Mouse (Mus musculus): ENCODE measurements at regions not wholly inside any gene's neighbourhood (a gene's known extent, or its start where the extent isn't known, plus 50 kb on each side); places are given as distances from the start of the nearest gene placed in this dataset.

- Histone ChIP-seq H3K4me1 (ENCODE audit: control insufficient read depth, insufficient read depth, low read length) (peaks cover 25% of the 10 kb centered on the region), H3K27me3 (ENCODE audit: control insufficient read depth, insufficient read depth, low read length) (no peaks in the 10 kb centered on the region), H3K27ac (replicated peaks; ENCODE audit: low read depth, low read length) (no peak overlapping the region), H3K4me2 (ENCODE audit: low read length) (no peak overlapping the region), H3K4me3 (replicated peaks; ENCODE audit: low read depth, low read length) (no peak overlapping the region), H3K9ac (replicated peaks; ENCODE audit: low read length) (no peak overlapping the region), H3K36me3 (ENCODE audit: control insufficient read depth, insufficient read depth, low read length) (no peaks in the 10 kb centered on the region), H3K9me3 (ENCODE audit: control insufficient read depth, low read length) (no peaks in the 10 kb centered on the region)
- peak; percentile 37 for DNase-seq
- ATAC-seq (ENCODE audit: low FRiP score, low TSS enrichment): no peak
- WGBS: 52% methylated on average over 11 of the region's 11 CpGs
Measured at GRCm38 (mm10) chr3:137156250-137156975, 184.5 kb upstream of the Emcn start.

GRCm38 (mm10) chr3:137189035-137189434 lies 151.8 kb upstream of the Emcn start:
- no peak for DNase-seq
- 33% methylated on average over 1 of the region's 1 CpGs for WGBS
- Histone ChIP-seq H3K4me3 (replicated peaks; ENCODE audit: low read depth, low read length) (no peak overlapping the region), H3K9me3 (ENCODE audit: control insufficient read depth, low read length) (no peaks in the 10 kb centered on the region), H3K27ac (replicated peaks; ENCODE audit: low read depth, low read length) (no peak overlapping the region), H3K36me3 (ENCODE audit: control insufficient read depth, insufficient read depth, low read length) (no peaks in the 10 kb centered on the region), H3K27me3 (ENCODE audit: control insufficient read depth, insufficient read depth, low read length) (no peaks in the 10 kb centered on the region), H3K9ac (replicated peaks; ENCODE audit: low read length) (no peak overlapping the region), H3K4me2 (ENCODE audit: low read length) (no peak overlapping the region), H3K4me1 (ENCODE audit: control insufficient read depth, insufficient read depth, low read length) (no peaks in the 10 kb centered on the region)
- ATAC-seq (ENCODE audit: low FRiP score, low TSS enrichment): no peak

- H3K27me3 ChIP-seq (ENCODE audit: control insufficient read depth, insufficient read depth, low read length): no peaks in the 10 kb centered on the region
- H3K4me2 ChIP-seq (ENCODE audit: low read length): no peak overlapping the region
- no peaks in the 10 kb centered on the region for H3K9me3 ChIP-seq (ENCODE audit: control insufficient read depth, low read length)
- no peak overlapping the region for H3K27ac ChIP-seq (replicated peaks; ENCODE audit: low read depth, low read length)
- no peaks in the 10 kb centered on the region for H3K36me3 ChIP-seq (ENCODE audit: control insufficient read depth, insufficient read depth, low read length)
- 86% methylated on average over 5 of the region's 5 CpGs for WGBS
- no peaks in the 10 kb centered on the region for H3K4me1 ChIP-seq (ENCODE audit: control insufficient read depth, insufficient read depth, low read length)
- no peak for DNase-seq
- ATAC-seq (ENCODE audit: low FRiP score, low TSS enrichment): no peak
- no peak overlapping the region for H3K9ac ChIP-seq (replicated peaks; ENCODE audit: low read length)
- H3K4me3 ChIP-seq (replicated peaks; ENCODE audit: low read depth, low read length): no peak overlapping the region
Measured at GRCm38 (mm10) chr3:137190489-137190888, 150.4 kb upstream of the Emcn start.

GRCm38 (mm10) chr3:137191009-137191408 lies 149.9 kb upstream of the Emcn start:
- H3K4me1 ChIP-seq (ENCODE audit: control insufficient read depth, insufficient read depth, low read length): no peaks in the 10 kb centered on the region
- WGBS: 90% methylated on average over 4 of the region's 4 CpGs
- H3K27ac ChIP-seq (replicated peaks; ENCODE audit: low read depth, low read length): no peak overlapping the region
- no peak overlapping the region for H3K9ac ChIP-seq (replicated peaks; ENCODE audit: low read length)
- DNase-seq (no peak), ATAC-seq (ENCODE audit: low FRiP score, low TSS enrichment) (no peak)
- H3K9me3 ChIP-seq (ENCODE audit: control insufficient read depth, low read length): no peaks in the 10 kb centered on the region
- no peak overlapping the region for H3K4me2 ChIP-seq (ENCODE audit: low read length)
- H3K36me3 ChIP-seq (ENCODE audit: control insufficient read depth, insufficient read depth, low read length): no peaks in the 10 kb centered on the region
- no peaks in the 10 kb centered on the region for H3K27me3 ChIP-seq (ENCODE audit: control insufficient read depth, insufficient read depth, low read length)
- H3K4me3 ChIP-seq (replicated peaks; ENCODE audit: low read depth, low read length): no peak overlapping the region

GRCm38 (mm10) chr3:137193873-137194272 lies 147.0 kb upstream of the Emcn start:
- ATAC-seq (ENCODE audit: low FRiP score, low TSS enrichment) (no peak), DNase-seq (no peak)
- Histone ChIP-seq H3K27ac (replicated peaks; ENCODE audit: low read depth, low read length) (no peak overlapping the region), H3K4me3 (replicated peaks; ENCODE audit: low read depth, low read length) (no peak overlapping the region), H3K27me3 (ENCODE audit: control insufficient read depth, insufficient read depth, low read length) (no peaks in the 10 kb centered on the region), H3K9ac (replicated peaks; ENCODE audit: low read length) (no peak overlapping the region), H3K4me2 (ENCODE audit: low read length) (no peak overlapping the region), H3K9me3 (ENCODE audit: control insufficient read depth, low read length) (no peaks in the 10 kb centered on the region), H3K36me3 (ENCODE audit: control insufficient read depth, insufficient read depth, low read length) (no peaks in the 10 kb centered on the region), H3K4me1 (ENCODE audit: control insufficient read depth, insufficient read depth, low read length) (no peaks in the 10 kb centered on the region)
- WGBS: 68% methylated on average over 1 of the region's 1 CpGs

GRCm38 (mm10) chr3:137211667-137212066 lies 129.2 kb upstream of the Emcn start:
- WGBS: 62% methylated on average over 3 of the region's 3 CpGs
- ATAC-seq (ENCODE audit: low FRiP score, low TSS enrichment) (no peak), DNase-seq (peak; percentile 5)

GRCm38 (mm10) chr3:137216036-137216435 lies 124.8 kb upstream of the Emcn start:
- no peak overlapping the region for H3K9ac ChIP-seq (replicated peaks; ENCODE audit: low read length)
- WGBS: 90% methylated on average over 1 of the region's 1 CpGs
- H3K4me1 ChIP-seq (ENCODE audit: control insufficient read depth, insufficient read depth, low read length): no peaks in the 10 kb centered on the region
- DNase-seq (no peak), ATAC-seq (ENCODE audit: low FRiP score, low TSS enrichment) (no peak)
- H3K4me3 ChIP-seq (replicated peaks; ENCODE audit: low read depth, low read length): no peak overlapping the region
- H3K27me3 ChIP-seq (ENCODE audit: control insufficient read depth, insufficient read depth, low read length): no peaks in the 10 kb centered on the region
- no peak overlapping the region for H3K27ac ChIP-seq (replicated peaks; ENCODE audit: low read depth, low read length)
- no peaks in the 10 kb centered on the region for H3K9me3 ChIP-seq (ENCODE audit: control insufficient read depth, low read length)
- no peak overlapping the region for H3K4me2 ChIP-seq (ENCODE audit: low read length)
- no peaks in the 10 kb centered on the region for H3K36me3 ChIP-seq (ENCODE audit: control insufficient read depth, insufficient read depth, low read length)

More at GRCm38 (mm10) chr3:137211667-137212066, 129.2 kb upstream of the Emcn start:
- Histone ChIP-seq H3K9me3 (ENCODE audit: control insufficient read depth, low read length) (no peaks in the 10 kb centered on the region), H3K9ac (replicated peaks; ENCODE audit: low read length) (no peak overlapping the region), H3K4me2 (ENCODE audit: low read length) (no peak overlapping the region), H3K27me3 (ENCODE audit: control insufficient read depth, insufficient read depth, low read length) (no peaks in the 10 kb centered on the region), H3K27ac (replicated peaks; ENCODE audit: low read depth, low read length) (no peak overlapping the region), H3K36me3 (ENCODE audit: control insufficient read depth, insufficient read depth, low read length) (no peaks in the 10 kb centered on the region), H3K4me3 (replicated peaks; ENCODE audit: low read depth, low read length) (no peak overlapping the region), H3K4me1 (ENCODE audit: control insufficient read depth, insufficient read depth, low read length) (no peaks in the 10 kb centered on the region)

GRCm38 (mm10) chr3:137217245-137217644 lies 123.6 kb upstream of the Emcn start:
- Histone ChIP-seq H3K4me2 (ENCODE audit: low read length) (no peak overlapping the region), H3K9me3 (ENCODE audit: control insufficient read depth, low read length) (no peaks in the 10 kb centered on the region), H3K4me1 (ENCODE audit: control insufficient read depth, insufficient read depth, low read length) (no peaks in the 10 kb centered on the region), H3K27ac (replicated peaks; ENCODE audit: low read depth, low read length) (no peak overlapping the region), H3K27me3 (ENCODE audit: control insufficient read depth, insufficient read depth, low read length) (no peaks in the 10 kb centered on the region), H3K36me3 (ENCODE audit: control insufficient read depth, insufficient read depth, low read length) (no peaks in the 10 kb centered on the region), H3K4me3 (replicated peaks; ENCODE audit: low read depth, low read length) (no peak overlapping the region), H3K9ac (replicated peaks; ENCODE audit: low read length) (no peak overlapping the region)
- DNase-seq: no peak
- no peak for ATAC-seq (ENCODE audit: low FRiP score, low TSS enrichment)

- DNase-seq: no peak
- H3K9me3 ChIP-seq (ENCODE audit: control insufficient read depth, low read length): no peaks in the 10 kb centered on the region
Measured at GRCm38 (mm10) chr3:137217926-137218325, 122.9 kb upstream of the Emcn start.

More at GRCm38 (mm10) chr3:137217926-137218325, 122.9 kb upstream of the Emcn start:
- H3K9ac ChIP-seq (replicated peaks; ENCODE audit: low read length): no peak overlapping the region
- WGBS: 93% methylated on average over 5 of the region's 5 CpGs
- no peaks in the 10 kb centered on the region for H3K4me1 ChIP-seq (ENCODE audit: control insufficient read depth, insufficient read depth, low read length)
- H3K4me2 ChIP-seq (ENCODE audit: low read length): no peak overlapping the region
- no peaks in the 10 kb centered on the region for H3K27me3 ChIP-seq (ENCODE audit: control insufficient read depth, insufficient read depth, low read length)
- H3K27ac ChIP-seq (replicated peaks; ENCODE audit: low read depth, low read length): no peak overlapping the region
- ATAC-seq (ENCODE audit: low FRiP score, low TSS enrichment): no peak
- no peaks in the 10 kb centered on the region for H3K36me3 ChIP-seq (ENCODE audit: control insufficient read depth, insufficient read depth, low read length)
- no peak overlapping the region for H3K4me3 ChIP-seq (replicated peaks; ENCODE audit: low read depth, low read length)
